Mouse (Mus musculus): ENCODE data around the gene V1ra8. TPM values are rescaled to one million over a fixed set of nuclear protein-coding genes. Genes with fewer than 3 reads are reported as not detected.

The V1ra8 gene
- not detected for polyA plus RNA-seq (2015; fragmentation: Illumina TruSeq; extraction: RNeasy Lipid Tissue Mini Kit (QIAGEN cat#74804); ENCODE audit: insufficient read depth, low replicate concordance)

DNA sequence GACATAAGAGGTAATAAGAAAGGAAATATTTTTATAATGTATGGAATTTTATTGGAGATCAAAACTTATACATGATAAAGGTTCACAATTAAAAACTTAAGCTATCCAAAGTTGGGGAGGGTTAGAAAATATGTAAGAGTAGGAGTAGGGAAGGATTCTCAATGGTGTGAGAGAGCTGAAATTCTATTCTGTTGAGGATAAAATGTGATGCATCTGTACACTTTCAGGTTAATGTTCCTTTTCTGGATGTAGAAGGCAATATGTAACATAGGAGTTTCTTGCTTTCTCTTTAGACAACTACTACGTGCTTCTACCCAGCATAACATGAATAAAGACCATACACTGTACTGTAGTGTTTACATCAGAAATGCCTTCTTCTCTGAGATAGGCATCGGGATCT lies at the start of gene V1ra8:
Gene V1ra8 (plus strand): TSS at position 301 of the 400 bp plus-strand sequence.

DNA sequence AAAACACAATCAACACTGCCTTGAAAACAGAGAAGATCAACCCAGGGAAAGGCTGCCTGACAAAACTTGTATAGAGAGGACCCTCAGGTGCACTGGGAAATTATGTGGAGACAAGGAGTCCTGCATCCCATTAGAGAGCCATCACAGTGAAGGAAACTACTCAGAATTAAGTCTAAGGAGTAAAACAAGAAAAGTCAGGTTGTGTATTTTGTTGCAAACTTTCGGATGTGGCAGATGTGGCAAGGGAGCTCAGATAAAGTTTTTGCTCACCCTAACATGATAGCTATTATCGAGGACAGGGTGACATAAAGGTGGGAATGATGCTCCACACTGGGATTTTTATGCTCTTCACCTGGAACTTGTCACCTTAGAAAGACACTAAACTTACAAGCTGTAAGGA lies 28.1 kb upstream of the V1ra8 start, which contains the start of gene Vmn1r52:
Gene Vmn1r52 (plus strand): TSS at position 301 of the 400 bp plus-strand sequence.

DNA sequence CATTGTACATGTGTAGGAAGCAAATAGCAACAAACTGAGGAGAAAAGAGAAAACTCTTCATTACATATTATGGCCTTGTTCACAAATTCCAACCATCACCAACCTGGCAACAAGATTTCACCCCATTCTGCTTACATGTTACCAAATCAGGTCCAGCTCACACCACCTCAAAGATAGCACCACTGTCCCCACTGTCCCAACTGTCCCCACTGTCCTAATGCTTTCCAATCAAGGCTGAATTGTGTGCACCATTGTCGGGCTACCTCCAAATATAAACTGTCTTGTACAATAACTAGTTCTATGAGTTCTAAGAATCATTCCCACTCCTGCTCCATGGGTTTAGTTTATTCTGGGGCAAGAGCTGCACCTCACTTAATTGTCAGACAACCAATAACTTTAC lies 21.7 kb downstream of the V1ra8 start, which contains the start of gene Vmn1r53:
Gene Vmn1r53 (minus strand): TSS at position 101 of the 400 bp plus-strand sequence.

DNA sequence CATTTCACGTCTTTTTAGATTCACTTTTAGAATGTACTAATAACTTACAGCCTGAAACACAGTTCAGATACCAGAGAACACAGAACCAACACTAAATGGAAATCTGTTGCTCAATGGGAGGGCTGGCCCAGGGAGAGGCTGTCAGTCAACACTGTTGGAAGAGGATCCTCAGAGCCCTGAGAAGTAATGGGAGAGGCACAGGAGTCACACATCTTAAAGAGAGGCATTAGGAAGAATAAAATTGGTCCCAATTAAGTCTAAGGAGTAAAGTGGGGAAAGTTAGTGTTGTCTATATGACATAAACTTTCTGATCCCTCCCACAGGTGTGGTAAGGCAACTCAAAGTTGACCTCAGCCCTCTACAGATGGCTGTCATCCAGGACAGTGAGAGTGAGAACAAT lies 43.4 kb downstream of the V1ra8 start, which contains the start of gene Vmn1r54:
Gene Vmn1r54 (plus strand): TSS at position 301 of the 400 bp plus-strand sequence.

Other genes starting within 250 kb of the V1ra8 start
- not detected for gene Vmn1r46, start 233.5 kb upstream of the V1ra8 start, polyA plus RNA-seq (2015; fragmentation: Illumina TruSeq; extraction: RNeasy Lipid Tissue Mini Kit (QIAGEN cat#74804); ENCODE audit: insufficient read depth, low replicate concordance)
- gene Vmn1r47, start 186.6 kb upstream of the V1ra8 start, polyA plus RNA-seq (2015; fragmentation: Illumina TruSeq; extraction: RNeasy Lipid Tissue Mini Kit (QIAGEN cat#74804); ENCODE audit: insufficient read depth, low replicate concordance): not detected
- not detected for gene Vmn1r48, start 166.0 kb upstream of the V1ra8 start, polyA plus RNA-seq (2015; fragmentation: Illumina TruSeq; extraction: RNeasy Lipid Tissue Mini Kit (QIAGEN cat#74804); ENCODE audit: insufficient read depth, low replicate concordance)
- gene Vmn1r49, start 124.3 kb upstream of the V1ra8 start, polyA plus RNA-seq (2015; fragmentation: Illumina TruSeq; extraction: RNeasy Lipid Tissue Mini Kit (QIAGEN cat#74804); ENCODE audit: insufficient read depth, low replicate concordance): not detected
- gene Vmn1r50, start 101.4 kb upstream of the V1ra8 start, polyA plus RNA-seq (2015; fragmentation: Illumina TruSeq; extraction: RNeasy Lipid Tissue Mini Kit (QIAGEN cat#74804); ENCODE audit: insufficient read depth, low replicate concordance): not detected
- not detected for gene Vmn1r51, start 80.2 kb upstream of the V1ra8 start, polyA plus RNA-seq (2015; fragmentation: Illumina TruSeq; extraction: RNeasy Lipid Tissue Mini Kit (QIAGEN cat#74804); ENCODE audit: insufficient read depth, low replicate concordance)
- gene Vmn1r52, start 28.0 kb upstream of the V1ra8 start, polyA plus RNA-seq (2015; fragmentation: Illumina TruSeq; extraction: RNeasy Lipid Tissue Mini Kit (QIAGEN cat#74804); ENCODE audit: insufficient read depth, low replicate concordance): not detected
- not detected for gene Vmn1r53, start 21.6 kb downstream of the V1ra8 start, polyA plus RNA-seq (2015; fragmentation: Illumina TruSeq; extraction: RNeasy Lipid Tissue Mini Kit (QIAGEN cat#74804); ENCODE audit: insufficient read depth, low replicate concordance)
- not detected for gene Vmn1r54, start 43.5 kb downstream of the V1ra8 start, polyA plus RNA-seq (2015; fragmentation: Illumina TruSeq; extraction: RNeasy Lipid Tissue Mini Kit (QIAGEN cat#74804); ENCODE audit: insufficient read depth, low replicate concordance)
- not detected for gene BC048671, start 98.4 kb downstream of the V1ra8 start, polyA plus RNA-seq (2015; fragmentation: Illumina TruSeq; extraction: RNeasy Lipid Tissue Mini Kit (QIAGEN cat#74804); ENCODE audit: insufficient read depth, low replicate concordance)
- not detected for gene Chst13, start 122.4 kb downstream of the V1ra8 start, polyA plus RNA-seq (2015; fragmentation: Illumina TruSeq; extraction: RNeasy Lipid Tissue Mini Kit (QIAGEN cat#74804); ENCODE audit: insufficient read depth, low replicate concordance)
- not detected for gene Uroc1, start 130.5 kb downstream of the V1ra8 start, polyA plus RNA-seq (2015; fragmentation: Illumina TruSeq; extraction: RNeasy Lipid Tissue Mini Kit (QIAGEN cat#74804); ENCODE audit: insufficient read depth, low replicate concordance)
- gene Zxdc, start 166.7 kb downstream of the V1ra8 start, polyA plus RNA-seq (2015; fragmentation: Illumina TruSeq; extraction: RNeasy Lipid Tissue Mini Kit (QIAGEN cat#74804); ENCODE audit: insufficient read depth, low replicate concordance): 12.3 TPM
- not detected for gene Cfap100, start 226.0 kb downstream of the V1ra8 start, polyA plus RNA-seq (2015; fragmentation: Illumina TruSeq; extraction: RNeasy Lipid Tissue Mini Kit (QIAGEN cat#74804); ENCODE audit: insufficient read depth, low replicate concordance)

Data from spleen, adult 10 weeks (tissue).